Mouse (Mus musculus) mature B cell (primary cell): ENCODE data around the gene Gtpbp1.
"Not testable (repeated sequence)": the region's sequence is repeated elsewhere in the genome, so short reads cannot be mapped to it uniquely, and the experiment has no call there.

Experiments used
- in situ Hi-C: fragments of 300-500 bp; cut with MboI; formaldehyde crosslinking; loops from 2 replicates; pipeline ENCODE4 v1.14.3; 2019

Gtpbp1 gene

GRCm38 (mm10) chr15:79690426-79691022 lies at the start of gene Gtpbp1:
Gtpbp1 (plus strand) TSS chr15:79690845.
- in situ Hi-C loops, result loop anchor here (5.0 kb wide), 2 partner anchors 33 to 47 kb away; partner anchors contain the start of genes Cby1 and Fam227a

GRCm38 (mm10) chr15:79641135-79641817 lies 49.4 kb upstream of the Gtpbp1 start:
- in situ Hi-C loops, result no loop called here

- in situ Hi-C loops, result no loop called here
These were observed 45.2 kb upstream of the Gtpbp1 start for GRCm38 (mm10) chr15:79645483-79645882.

- in situ Hi-C loops, result no loop called here
These were observed 42.5 kb upstream of the Gtpbp1 start for GRCm38 (mm10) chr15:79648130-79648529.

GRCm38 (mm10) chr15:79650569-79650968 lies 40.1 kb upstream of the Gtpbp1 start:
- in situ Hi-C loops, result no loop called here

GRCm38 (mm10) chr15:79651481-79651880 lies 39.2 kb upstream of the Gtpbp1 start:
- in situ Hi-C loops, result no loop called here

- in situ Hi-C loops, result loop anchor here (5.0 kb wide), 1 partner anchor 36 kb away; the partner anchor contains the start of gene Gtpbp1
These were observed 34.2 kb upstream of the Gtpbp1 start for GRCm38 (mm10) chr15:79656451-79656850.

- in situ Hi-C loops, result loop anchor here (5.0 kb wide), 1 partner anchor 34 kb away; the partner anchor contains the start of gene Gtpbp1
These were observed 32.7 kb upstream of the Gtpbp1 start for GRCm38 (mm10) chr15:79657837-79658530.

- in situ Hi-C loops, result loop anchor here (5.0 kb wide), 1 partner anchor 34 kb away; the partner anchor contains the start of gene Gtpbp1
These were observed 31.9 kb upstream of the Gtpbp1 start, which contains the start of the genes Fam227a and Cby1 for GRCm38 (mm10) chr15:79658531-79659375. Fam227a (minus strand) TSS chr15:79658956. Cby1 (plus strand) TSS chr15:79659199.

GRCm38 (mm10) chr15:79661852-79662251 lies 28.8 kb upstream of the Gtpbp1 start:
- in situ Hi-C loops, result no loop called here

GRCm38 (mm10) chr15:79664666-79665065 lies 26.0 kb upstream of the Gtpbp1 start:
- in situ Hi-C loops, result no loop called here

- in situ Hi-C loops, result no loop called here
These were observed 21.4 kb upstream of the Gtpbp1 start for GRCm38 (mm10) chr15:79669195-79669594.

GRCm38 (mm10) chr15:79670249-79670971 lies 20.2 kb upstream of the Gtpbp1 start, which contains the start of gene Tomm22:
Tomm22 (plus strand) TSS chr15:79670861.
- in situ Hi-C loops, result no loop called here

GRCm38 (mm10) chr15:79670972-79671299 lies 19.7 kb upstream of the Gtpbp1 start:
- in situ Hi-C loops, result no loop called here

- in situ Hi-C loops, result not testable (repeated sequence)
These were observed 18.8 kb upstream of the Gtpbp1 start for GRCm38 (mm10) chr15:79671828-79672348.

GRCm38 (mm10) chr15:79677936-79678335 lies 12.7 kb upstream of the Gtpbp1 start:
- in situ Hi-C loops, result no loop called here

GRCm38 (mm10) chr15:79681973-79682372 lies 8.7 kb upstream of the Gtpbp1 start:
- in situ Hi-C loops, result no loop called here

- in situ Hi-C loops, result no loop called here
These were observed 7.5 kb upstream of the Gtpbp1 start for GRCm38 (mm10) chr15:79683146-79683545.

GRCm38 (mm10) chr15:79683707-79684465 lies 6.8 kb upstream of the Gtpbp1 start:
- in situ Hi-C loops, result no loop called here

- in situ Hi-C loops, result no loop called here
These were observed 6.0 kb upstream of the Gtpbp1 start for GRCm38 (mm10) chr15:79684616-79685015.
